Mouse (Mus musculus) liver, embryonic 14.5 days (tissue): Measurements from ENCODE around the gene Hyls1. TPM values are rescaled to one million over a fixed set of nuclear protein-coding genes. Genes with fewer than 3 reads are reported as not detected.

ENCODE experiments used
- ATAC-seq: fragments of 200-750 bp; cut with Nextera tagmentation; 2 replicates; pipeline ENCODE4 v1.8.0; 2017; ENCODE audit warnings: moderate number of reproducible peaks, mild to moderate bottlenecking, moderate library complexity; ENCODE audit not compliant: insufficient read depth
- DNase-seq, 3 experiments: peaks; one replicate each; pipeline ENCODE4 v3.0.0-alpha.2; 2012 to 2013; ENCODE audit warnings: low read depth in 3 of 3, low spot score in 3 of 3
- H3K27ac ChIP-seq: fragments of 300-500 bp; sonication (generic); 2 replicates; pipeline ENCODE4 v1.5.1; 2014; ENCODE audit warnings: moderate library complexity, mild to moderate bottlenecking, control low read depth, inconsistent platforms
- H3K27me3 ChIP-seq: fragments of 300-500 bp; sonication (generic); 2 replicates; pipeline ENCODE4 v1.6.1; 2014; ENCODE audit warnings: mild to moderate bottlenecking, low read length, moderate library complexity; ENCODE audit not compliant: control insufficient read depth, insufficient read depth
- H3K36me3 ChIP-seq: fragments of 300-500 bp; sonication (generic); replicated peaks from 2 replicates; pipeline ENCODE4 v1.6.1; 2014; ENCODE audit warnings: low read depth; ENCODE audit not compliant: control insufficient read depth, insufficient read depth
- H3K4me1 ChIP-seq, 2 experiments: fragments of 200-500 bp in 1 of 2; fragments of 300-500 bp in 1 of 2; sonication (generic) in 1 of 2; replicated peaks; 2 replicates each; pipeline ENCODE4 v1.6.1; 2012 to 2014; ENCODE audit warnings: antibody characterized with exemption in 1 of 2, inconsistent platforms in 1 of 2, low read length in 1 of 2; ENCODE audit not compliant: control insufficient read depth in 2 of 2, insufficient read depth in 2 of 2
- H3K4me2 ChIP-seq: fragments of 300-500 bp; sonication (generic); 2 replicates; pipeline ENCODE4 v1.6.1; 2014; ENCODE audit warnings: low read depth, mild to moderate bottlenecking, control low read depth, moderate library complexity
- H3K4me3 ChIP-seq, 2 experiments: fragments of 200-500 bp in 1 of 2; fragments of 300-500 bp in 1 of 2; sonication (generic) in 1 of 2; 2 replicates each; pipeline ENCODE4 v1.5.1; 2012 to 2014; ENCODE audit warnings: low read depth in 2 of 2, low read length in 2 of 2, mild to moderate bottlenecking in 2 of 2, control low read depth in 1 of 2, inconsistent platforms in 1 of 2, moderate library complexity in 1 of 2; ENCODE audit not compliant: insufficient read depth in 1 of 2
- H3K9ac ChIP-seq: fragments of 300-500 bp; sonication (generic); replicated peaks from 2 replicates; pipeline ENCODE4 v1.6.1; 2014; ENCODE audit warnings: mild to moderate bottlenecking, control low read depth, moderate library complexity
- H3K9me3 ChIP-seq: fragments of 300-500 bp; sonication (generic); 2 replicates; pipeline ENCODE4 v1.6.1; 2016; ENCODE audit warnings: low read length, mixed read lengths; ENCODE audit not compliant: control insufficient read depth
- CTCF ChIP-seq: IDR thresholded peaks from 2 replicates; pipeline ENCODE4 v1.5.1; 2016; ENCODE audit warnings: antibody characterized with exemption, low read depth, control low read depth
- EP300 ChIP-seq: IDR thresholded peaks from 2 replicates; pipeline ENCODE4 v1.6.1; 2016; ENCODE audit warnings: antibody characterized with exemption, low read depth
- WGBS: fragments of 180-500 bp; shearing (Covaris S2); extraction: QIAGEN DNeasy Blood & Tissue Kit; methylation state at CpG from one replicate; pipeline ENCODE4 v1.1.7; 2014; ENCODE audit not compliant: insufficient replicate concordance; 5-methylcytosine and 5-hydroxymethylcytosine counted together
- polyA plus RNA-seq, 2 experiments: library from polyadenylated mRNA; depleted of rRNA in 1 of 2; stranded (reverse) in 1 of 2; unstranded in 1 of 2; fragments of >200 nt; fragmentation: Nextera tagmentation in 1 of 2; extraction: Ambion mirVana in 1 of 2; gene quantifications; 2 replicates each; pipeline versions ENCODE4 v1.2.1 to v1.2.3; 2012 to 2014

Gene Hyls1
- polyA plus RNA-seq, 2 experiments: 3.9 to 8.6 TPM

- no peak overlapping the region for H3K4me2 ChIP-seq
Observed at GRCm38 (mm10) chr9:35539001-35539750, 31.0 kb downstream of the Hyls1 start.

GRCm38 (mm10) chr9:35535876-35536275 is 34.3 kb downstream of the Hyls1 start:
- Histone ChIP-seq H3K9me3 (no peaks in the 10 kb centered on the region), H3K9ac (no peak overlapping the region), H3K4me2 (no peak overlapping the region), H3K27ac (no peak overlapping the region), H3K4me1 (no peaks in the 10 kb centered on the region), H3K27me3 (no peaks in the 10 kb centered on the region), H3K4me3 (no peak overlapping the region), H3K36me3 (no peaks in the 10 kb centered on the region)
- ATAC-seq (no peak), DNase-seq (no peak)
- TF ChIP-seq EP300 (no peak), CTCF (no peak)
- 24% methylated on average over 4 of the region's 4 CpGs for WGBS

More at GRCm38 (mm10) chr9:35539001-35539750, 31.0 kb downstream of the Hyls1 start:
- 67% methylated on average over 13 of the region's 13 CpGs for WGBS
- Histone ChIP-seq H3K27ac (no peak overlapping the region), H3K9me3 (no peaks in the 10 kb centered on the region), H3K27me3 (no peaks in the 10 kb centered on the region), H3K4me3 (no peak overlapping the region), H3K9ac (no peak overlapping the region), H3K36me3 (no peaks in the 10 kb centered on the region), H3K4me1 (no peaks in the 10 kb centered on the region)
- ATAC-seq (no peak), DNase-seq (no peak)
- TF ChIP-seq EP300: no peak
- no peak for TF ChIP-seq CTCF

GRCm38 (mm10) chr9:35535110-35535509 is 35.1 kb downstream of the Hyls1 start:
- H3K9ac ChIP-seq: no peak overlapping the region
- ATAC-seq (peak; percentile 45; the same call in 1 of the 2 replicates), DNase-seq (no peak)
- H3K9me3 ChIP-seq: no peaks in the 10 kb centered on the region
- H3K27ac ChIP-seq: no peak overlapping the region
- H3K4me3 ChIP-seq: no peak overlapping the region
- H3K27me3 ChIP-seq: no peaks in the 10 kb centered on the region
- WGBS: 7% methylated on average over 2 of the region's 2 CpGs
- TF ChIP-seq EP300 (no peak), CTCF (peak; percentile 85)
- H3K36me3 ChIP-seq: no peaks in the 10 kb centered on the region
- H3K4me2 ChIP-seq: no peak overlapping the region
- H3K4me1 ChIP-seq: no peaks in the 10 kb centered on the region

- H3K9ac ChIP-seq: no peak overlapping the region
- 57% methylated on average over 9 of the region's 9 CpGs for WGBS
- no peak overlapping the region for H3K4me2 ChIP-seq
- H3K9me3 ChIP-seq: no peaks in the 10 kb centered on the region
- TF ChIP-seq EP300: no peak
- no peak for TF ChIP-seq CTCF
- no peaks in the 10 kb centered on the region for H3K27me3 ChIP-seq
- H3K4me3 ChIP-seq: no peak overlapping the region
- no peak for ATAC-seq
- H3K36me3 ChIP-seq: no peaks in the 10 kb centered on the region
- H3K4me1 ChIP-seq: no peaks in the 10 kb centered on the region
- H3K27ac ChIP-seq: no peak overlapping the region
- DNase-seq: no peak
Observed at GRCm38 (mm10) chr9:35533266-35533665, 36.9 kb downstream of the Hyls1 start.

- TF ChIP-seq CTCF (no peak), EP300 (no peak)
- 15% methylated on average over 1 of the region's 1 CpGs for WGBS
Observed at GRCm38 (mm10) chr9:35529796-35530195, 40.4 kb downstream of the Hyls1 start.

More at GRCm38 (mm10) chr9:35529796-35530195, 40.4 kb downstream of the Hyls1 start:
- ATAC-seq (no peak), DNase-seq (no peak)
- no peak overlapping the region for H3K9ac ChIP-seq
- H3K36me3 ChIP-seq: no peaks in the 10 kb centered on the region
- no peak overlapping the region for H3K4me3 ChIP-seq
- H3K27me3 ChIP-seq: no peaks in the 10 kb centered on the region
- no peaks in the 10 kb centered on the region for H3K4me1 ChIP-seq
- H3K4me2 ChIP-seq: no peak overlapping the region
- H3K9me3 ChIP-seq: no peaks in the 10 kb centered on the region
- H3K27ac ChIP-seq: no peak overlapping the region
